Mouse (Mus musculus): ENCODE measurements around the gene Serpind1. TPM values are rescaled to one million over a fixed set of nuclear protein-coding genes. Genes with fewer than 3 reads are reported as not detected.

Gene Serpind1
- polyA plus RNA-seq (2012; rRNA removed) (101 and 113 TPM in 2 replicates), polyA plus RNA-seq (2014; fragmentation: Nextera tagmentation; extraction: Ambion mirVana) (154 and 169 TPM in 2 replicates)

DNA sequence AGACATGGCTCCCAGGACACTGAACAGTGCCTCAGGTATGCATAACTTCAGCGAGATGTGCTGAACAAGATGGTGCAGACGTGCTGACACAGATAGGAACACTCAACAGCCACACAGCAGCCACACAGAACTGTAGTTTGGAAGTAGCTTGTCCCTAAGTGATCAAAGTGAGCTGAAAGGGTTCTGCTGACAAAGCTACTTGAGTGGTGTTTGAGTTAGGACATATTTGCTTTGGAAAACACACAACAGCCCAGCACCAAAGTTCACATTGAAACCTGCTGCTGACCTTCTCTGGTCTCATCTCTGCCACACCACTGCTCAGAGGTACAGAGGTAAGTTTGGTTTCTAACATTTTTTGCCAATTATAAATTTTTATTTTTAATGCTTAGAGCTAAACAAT is at the start of gene Serpind1:
Gene Serpind1 (plus strand): TSS at position 256 of the 400 bp plus-strand sequence.
- WGBS (ENCODE audit: insufficient replicate concordance) = 44% methylated on average over 2 of the region's 2 CpGs
- H3K27ac ChIP-seq = no peak within 1 kb of the TSS
- DNase-seq (ENCODE audit: low read depth in 3 of 3, low spot score in 3 of 3) = peak in 1 of 3 experiments; percentile 13

DNA sequence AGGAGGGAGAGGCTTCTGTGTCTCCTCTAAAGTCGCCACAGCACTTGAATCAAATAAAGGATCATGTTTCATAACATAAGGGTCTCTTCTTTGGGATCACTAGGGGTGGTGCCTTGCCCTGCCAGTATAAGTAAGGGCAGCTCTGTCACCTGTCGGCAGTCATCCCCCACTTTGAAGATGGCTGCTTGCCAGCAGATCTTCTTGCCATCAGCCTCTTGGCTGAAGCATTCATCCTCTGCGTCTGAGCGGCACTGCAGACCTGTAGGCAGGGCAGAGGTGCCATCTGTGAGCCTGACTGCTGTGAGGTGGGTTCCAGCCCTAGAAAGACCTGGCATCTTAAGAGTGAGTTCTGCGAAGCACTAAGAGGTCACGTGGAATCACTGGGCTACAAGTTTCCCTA is 48.0 kb upstream of the Serpind1 start:
- H3K27ac ChIP-seq = no peak overlapping the region
- H3K4me2 ChIP-seq (ENCODE audit: low read depth) = no peak overlapping the region
- peaks cover 1% of the 10 kb centered on the region for H3K27me3 ChIP-seq (ENCODE audit: control insufficient read depth, insufficient read depth, low read length)
- no peak overlapping the region for H3K9ac ChIP-seq (replicated peaks)
- H3K9me3 ChIP-seq (ENCODE audit: control insufficient read depth, low read length) = no peaks in the 10 kb centered on the region
- TF ChIP-seq CTCF (IDR thresholded peaks at IDR 0.05; ENCODE audit: low read depth) = no peak
- no peak for TF ChIP-seq EP300 (IDR thresholded peaks at IDR 0.05; ENCODE audit: low read depth)
- no peaks in the 10 kb centered on the region for H3K36me3 ChIP-seq (replicated peaks; ENCODE audit: control insufficient read depth, insufficient read depth, low read depth)
- DNase-seq (ENCODE audit: low read depth in 3 of 3, low spot score in 3 of 3) = no peak
- no peak overlapping the region for H3K4me3 ChIP-seq (ENCODE audit: insufficient read depth in 1 of 2, low read depth in 2 of 2, low read length in 2 of 2)
- ATAC-seq (ENCODE audit: insufficient read depth) = no peak
- H3K4me1 ChIP-seq (replicated peaks; ENCODE audit: control insufficient read depth in 2 of 2, insufficient read depth in 2 of 2, low read length in 1 of 2) = peaks cover 0 to 2% of the 10 kb centered on the region in 2 experiments; a peak in 1 of 4 replicates
- 74% methylated on average over 6 of the region's 6 CpGs for WGBS (ENCODE audit: insufficient replicate concordance)

More for the DNA sequence above, at the start of gene Serpind1:
- Histone ChIP-seq H3K27me3 (ENCODE audit: control insufficient read depth, insufficient read depth, low read length) (no peaks in the 10 kb centered on the region), H3K36me3 (replicated peaks; ENCODE audit: control insufficient read depth, insufficient read depth, low read depth) (no peaks in the 10 kb centered on the region), H3K4me2 (ENCODE audit: low read depth) (peak within 1 kb of the TSS; percentile 33; the same call in 1 of the 2 replicates), H3K9me3 (ENCODE audit: control insufficient read depth, low read length) (no peaks in the 10 kb centered on the region), H3K4me1 (replicated peaks; ENCODE audit: control insufficient read depth in 2 of 2, insufficient read depth in 2 of 2, low read length in 1 of 2) (no peaks in the 10 kb centered on the region), H3K9ac (replicated peaks) (no peak within 1 kb of the TSS), H3K4me3 (ENCODE audit: insufficient read depth in 1 of 2, low read depth in 2 of 2, low read length in 2 of 2) (peak within 1 kb of the TSS; percentile 12 to 74; a peak in 3 of 4 replicates)
- no peak for TF ChIP-seq EP300 (IDR thresholded peaks at IDR 0.05; ENCODE audit: low read depth)
- TF ChIP-seq CTCF (IDR thresholded peaks at IDR 0.05; ENCODE audit: low read depth) = no peak
- ATAC-seq (ENCODE audit: insufficient read depth) = peak; percentile 37; the same call in 1 of the 2 replicates

DNA sequence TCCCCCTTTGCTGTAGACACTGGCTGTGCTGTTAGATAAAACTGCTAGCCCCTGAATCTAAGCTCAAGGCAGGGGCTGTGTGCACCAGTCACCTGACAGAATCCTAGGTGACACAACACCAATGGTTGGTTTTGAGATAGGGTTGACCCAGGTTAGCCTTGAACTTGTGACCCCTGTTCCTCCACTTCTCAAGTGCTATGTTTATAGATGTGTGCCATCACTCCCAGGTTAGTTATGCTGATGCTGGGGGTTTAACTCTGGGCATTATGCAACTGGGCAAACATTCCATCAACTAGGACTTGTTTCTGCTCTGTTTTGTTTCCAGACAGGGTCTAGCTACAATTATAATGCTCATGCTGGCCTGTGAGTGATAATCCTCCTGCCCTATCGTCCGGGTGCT is 44.1 kb upstream of the Serpind1 start:
- H3K4me3 ChIP-seq (ENCODE audit: insufficient read depth in 1 of 2, low read depth in 2 of 2, low read length in 2 of 2) = no peak overlapping the region

DNA sequence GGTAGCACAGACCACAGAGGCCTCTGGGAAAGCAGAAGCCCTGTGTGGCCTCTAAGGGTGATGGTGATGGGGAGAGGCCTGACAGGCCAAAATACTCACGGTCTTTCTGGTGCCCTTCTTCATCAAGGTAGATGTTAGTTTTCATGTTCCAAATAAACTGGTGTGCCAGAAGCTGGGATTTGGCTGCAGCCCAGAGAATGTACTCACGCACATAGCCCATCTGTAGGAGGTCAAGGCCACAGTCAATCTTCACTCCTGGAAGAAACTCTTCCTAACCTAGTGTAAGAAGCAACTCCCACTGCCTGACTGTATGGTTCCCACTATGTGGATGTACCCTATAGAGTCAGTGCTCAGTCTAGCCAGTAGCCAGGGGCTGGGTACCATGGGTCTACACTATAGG is 40.2 kb upstream of the Serpind1 start:
- H3K4me3 ChIP-seq (ENCODE audit: insufficient read depth in 1 of 2, low read depth in 2 of 2, low read length in 2 of 2) = no peak overlapping the region
- H3K36me3 ChIP-seq (replicated peaks; ENCODE audit: control insufficient read depth, insufficient read depth, low read depth) = no peaks in the 10 kb centered on the region; the same call in 1 of the 2 replicates
- no peak overlapping the region for H3K27ac ChIP-seq
- no peaks in the 10 kb centered on the region for H3K9me3 ChIP-seq (ENCODE audit: control insufficient read depth, low read length)
- DNase-seq (ENCODE audit: low read depth in 3 of 3, low spot score in 3 of 3) (no peak), ATAC-seq (ENCODE audit: insufficient read depth) (no peak)
- peaks cover 0 to 2% of the 10 kb centered on the region in 2 experiments; a peak in 1 of 4 replicates for H3K4me1 ChIP-seq (replicated peaks; ENCODE audit: control insufficient read depth in 2 of 2, insufficient read depth in 2 of 2, low read length in 1 of 2)
- WGBS (ENCODE audit: insufficient replicate concordance) = 79% methylated on average over 2 of the region's 2 CpGs
- TF ChIP-seq EP300 (IDR thresholded peaks at IDR 0.05; ENCODE audit: low read depth) (no peak), CTCF (IDR thresholded peaks at IDR 0.05; ENCODE audit: low read depth) (no peak)
- no peaks in the 10 kb centered on the region for H3K27me3 ChIP-seq (ENCODE audit: control insufficient read depth, insufficient read depth, low read length)
- no peak overlapping the region for H3K9ac ChIP-seq (replicated peaks)
- no peak overlapping the region for H3K4me2 ChIP-seq (ENCODE audit: low read depth)

More for the DNA sequence above, 44.1 kb upstream of the Serpind1 start:
- Histone ChIP-seq H3K9ac (replicated peaks) (no peak overlapping the region), H3K4me1 (replicated peaks; ENCODE audit: control insufficient read depth in 2 of 2, insufficient read depth in 2 of 2, low read length in 1 of 2) (peaks cover 0 to 2% of the 10 kb centered on the region in 2 experiments; a peak in 1 of 4 replicates), H3K4me2 (ENCODE audit: low read depth) (no peak overlapping the region), H3K27me3 (ENCODE audit: control insufficient read depth, insufficient read depth, low read length) (no peaks in the 10 kb centered on the region), H3K27ac (no peak overlapping the region), H3K36me3 (replicated peaks; ENCODE audit: control insufficient read depth, insufficient read depth, low read depth) (no peaks in the 10 kb centered on the region), H3K9me3 (ENCODE audit: control insufficient read depth, low read length) (no peaks in the 10 kb centered on the region)
- DNase-seq (ENCODE audit: low read depth in 3 of 3, low spot score in 3 of 3) = no peak
- TF ChIP-seq EP300 (IDR thresholded peaks at IDR 0.05; ENCODE audit: low read depth) (no peak), CTCF (IDR thresholded peaks at IDR 0.05; ENCODE audit: low read depth) (no peak)
- 71% methylated on average over 2 of the region's 2 CpGs for WGBS (ENCODE audit: insufficient replicate concordance)
- ATAC-seq (ENCODE audit: insufficient read depth) = peak; percentile 35; the same call in 1 of the 2 replicates

DNA sequence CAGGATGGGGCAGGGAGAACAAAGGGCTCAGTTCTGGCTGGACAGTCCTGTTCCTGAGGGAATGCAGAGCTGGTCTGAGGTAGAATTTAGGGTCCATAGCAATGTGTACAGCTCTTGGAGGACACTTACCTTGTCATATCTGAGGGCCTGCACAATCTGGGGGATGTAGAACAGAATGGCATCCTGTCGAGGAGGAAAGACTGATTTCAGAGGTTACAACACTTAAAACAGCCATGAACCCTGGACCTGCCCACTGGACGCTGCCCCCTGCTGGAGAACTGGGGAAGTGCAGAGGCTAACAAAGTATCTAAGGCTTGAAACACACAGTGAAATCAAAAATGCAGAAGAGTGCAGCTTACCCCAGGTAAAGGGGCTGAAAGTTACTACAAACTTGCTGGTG is 38.4 kb upstream of the Serpind1 start:
- Histone ChIP-seq H3K36me3 (replicated peaks; ENCODE audit: control insufficient read depth, insufficient read depth, low read depth) (no peaks in the 10 kb centered on the region; the same call in 1 of the 2 replicates), H3K9ac (replicated peaks) (no peak overlapping the region), H3K4me2 (ENCODE audit: low read depth) (no peak overlapping the region), H3K4me3 (ENCODE audit: insufficient read depth in 1 of 2, low read depth in 2 of 2, low read length in 2 of 2) (no peak overlapping the region), H3K27ac (no peak overlapping the region), H3K27me3 (ENCODE audit: control insufficient read depth, insufficient read depth, low read length) (no peaks in the 10 kb centered on the region), H3K9me3 (ENCODE audit: control insufficient read depth, low read length) (no peaks in the 10 kb centered on the region), H3K4me1 (replicated peaks; ENCODE audit: control insufficient read depth in 2 of 2, insufficient read depth in 2 of 2, low read length in 1 of 2) (no peaks in the 10 kb centered on the region)
- 2% methylated on average over 2 of the region's 2 CpGs for WGBS (ENCODE audit: insufficient replicate concordance)
- TF ChIP-seq EP300 (IDR thresholded peaks at IDR 0.05; ENCODE audit: low read depth) (no peak), CTCF (IDR thresholded peaks at IDR 0.05; ENCODE audit: low read depth) (peak; percentile 98)
- DNase-seq (ENCODE audit: low read depth in 3 of 3, low spot score in 3 of 3) (peak in 2 of 3 experiments; percentile 46 to 49), ATAC-seq (ENCODE audit: insufficient read depth) (no peak)

Measured in liver, embryonic 14.5 days (tissue).